ENCODE assay signal across 8 mouse cellular contexts in the genomic region with DNA sequence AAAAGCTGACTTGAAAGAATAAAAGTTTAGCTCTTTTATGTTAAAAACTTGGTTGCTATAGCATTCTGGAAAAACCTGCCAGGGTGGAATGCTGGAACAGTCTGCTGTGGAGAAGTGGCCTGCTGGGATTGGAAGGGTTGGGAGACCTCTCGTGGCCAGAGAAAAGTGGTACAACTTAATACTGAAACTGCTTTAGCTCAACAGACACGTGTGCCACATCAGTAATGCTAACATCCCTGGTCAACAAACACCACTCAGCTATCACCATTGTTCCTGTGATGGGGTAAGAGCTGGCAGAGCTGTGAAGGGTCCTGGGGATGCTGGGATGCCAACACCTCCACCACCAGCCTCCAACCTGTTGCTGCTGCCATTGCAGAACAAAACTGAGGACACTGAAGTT. TPM values are rescaled to one million over a fixed set of nuclear protein-coding genes. Genes with fewer than 3 reads are reported as not detected.
DNase-seq lines count a peak whose midpoint lies in the region; ATAC-seq and TF ChIP-seq lines count a peak whose summit lies in the region.

No protein-coding gene starts in this region.

- no peak for ATAC-seq in heart, embryonic 13.5 days (ENCODE audit: extremely low read depth, insufficient number of reproducible peaks, low FRiP score, low TSS enrichment)
- ATAC-seq in kidney, postnatal 0 days (replicated peaks; ENCODE audit: low FRiP score, low read depth): peak; percentile 63

- H3K4me1 ChIP-seq in heart, embryonic 13.5 days: 0 out of 2 replicates have a peak, but pooled peaks cover 2% of the 10 kb centered on the region
- H3K4me1 ChIP-seq in kidney, postnatal 0 days (replicated peaks; ENCODE audit: insufficient read depth, low read length): no peaks in the 10 kb centered on the region
- H3K4me1 ChIP-seq in lung, adult 2 months (ENCODE audit: control insufficient read depth, insufficient read depth, low read length): no peaks in the 10 kb centered on the region

- no peak for TF ChIP-seq POLR2A in lung, adult 2 months (IDR thresholded peaks at IDR 0.05; ENCODE audit: borderline replicate concordance, extremely low read depth, low read depth, low read length)

- H3K4me3 ChIP-seq in heart, embryonic 13.5 days: no peak overlapping the region
- H3K4me3 ChIP-seq in kidney, postnatal 0 days (replicated peaks; ENCODE audit: low read depth, low read length): no peak overlapping the region
- no peak overlapping the region for H3K4me3 ChIP-seq in lung, adult 2 months (replicated peaks; ENCODE audit: extremely low read depth, low read depth, low read length)

- DNase-seq in A20 (ENCODE audit: low read depth, low spot score): peak; percentile 43
- DNase-seq in Muller cell, postnatal 12 days (ENCODE audit: inconsistent ontology term): peak; percentile 44
- peak; percentile 32 to 64 for DNase-seq in cerebellum, postnatal 25 days
- DNase-seq in kidney, postnatal 0 days (ENCODE audit: low spot score): peak; percentile 79
- peak; percentile 21 for DNase-seq in lung, adult 2 months
- peak; percentile 70 for DNase-seq in retina, postnatal 1 day
- DNase-seq in c-Kit-positive CD71-positive TER-119-positive erythroid progenitor cells, embryonic 14.5 days (ENCODE audit: low spot score): no peak

- H3K9me3 ChIP-seq in heart, embryonic 13.5 days: no peaks in the 10 kb centered on the region
- no peaks in the 10 kb centered on the region for H3K9me3 ChIP-seq in kidney, postnatal 0 days (replicated peaks; ENCODE audit: low read length)

- H3K27ac ChIP-seq in heart, embryonic 13.5 days (replicated peaks): no peak overlapping the region
- no peak overlapping the region for H3K27ac ChIP-seq in kidney, postnatal 0 days

- WGBS in heart, embryonic 13.5 days: 0% methylated on average over 2 of the region's 2 CpGs
- 0% methylated on average over 2 of the region's 2 CpGs for WGBS in kidney, postnatal 0 days
- WGBS in lung, adult 2 months: 7% methylated on average over 2 of the region's 2 CpGs

- no peaks in the 10 kb centered on the region for H3K27me3 ChIP-seq in heart, embryonic 13.5 days (replicated peaks)
- H3K27me3 ChIP-seq in kidney, postnatal 0 days (ENCODE audit: insufficient read depth, low read length): no peaks in the 10 kb centered on the region

- peak overlapping the region; percentile 52 for H3K4me2 ChIP-seq in heart, embryonic 13.5 days
- no peak overlapping the region for H3K4me2 ChIP-seq in kidney, postnatal 0 days (ENCODE audit: low read length)

- TF ChIP-seq CTCF in kidney, postnatal 0 days (IDR thresholded peaks at IDR 0.05; ENCODE audit: low read depth): peak; percentile 81
- TF ChIP-seq CTCF in lung, adult 2 months (IDR thresholded peaks at IDR 0.05; ENCODE audit: insufficient read depth, low read length): peak; percentile 75

- 0 out of 2 replicates have a peak overlapping the region, but pooled peaks have one; percentile 28 for H3K9ac ChIP-seq in heart, embryonic 13.5 days
- H3K9ac ChIP-seq in kidney, postnatal 0 days (ENCODE audit: low read depth, low read length): no peak overlapping the region

- no peaks in the 10 kb centered on the region for H3K36me3 ChIP-seq in heart, embryonic 13.5 days
- H3K36me3 ChIP-seq in kidney, postnatal 0 days (ENCODE audit: insufficient read depth, low read length): no peaks in the 10 kb centered on the region

RNA-seq across cellular contexts. Expression of a gene that starts 31.1 kb away (rescaled TPM):
- 16.9 and 19.7 TPM in 2 replicates for polyA plus RNA-seq in heart, embryonic 13.5 days (2015; fragmentation: Nextera tagmentation; extraction: Ambion mirVana)
- polyA plus RNA-seq in kidney, postnatal 0 days (2015; fragmentation: Nextera tagmentation; extraction: Ambion mirVana): 9.4 and 9.9 TPM in 2 replicates
- polyA plus RNA-seq in lung, adult 2 months (2012; rRNA removed): 7.2 and 13.0 TPM in 2 replicates

RNA-seq across cellular contexts. Expression of a gene that starts 46.3 kb away (rescaled TPM):
- polyA plus RNA-seq in heart, embryonic 13.5 days (2015; fragmentation: Nextera tagmentation; extraction: Ambion mirVana): 67.7 and 71.6 TPM in 2 replicates
- polyA plus RNA-seq in kidney, postnatal 0 days (2015; fragmentation: Nextera tagmentation; extraction: Ambion mirVana): 70.1 and 74.9 TPM in 2 replicates
- polyA plus RNA-seq in lung, adult 2 months (2012; rRNA removed): 26.3 and 33.6 TPM in 2 replicates
